Mouse (Mus musculus) CH12.LX (cell line): ENCODE measurements around the gene Trp53rka. TPM values are rescaled to one million over a fixed set of nuclear protein-coding genes. Genes with fewer than 3 reads are reported as not detected.

Experiments used
- DNase-seq: peaks from one replicate; pipeline ENCODE4 v3.0.0-alpha.2; 2013; ENCODE audit errors: extremely low read depth
- H3K27ac ChIP-seq: 2 replicates; pipeline ENCODE4 v1.5.1; 2012; ENCODE audit warnings: low read depth, mild to moderate bottlenecking, control low read depth, moderate library complexity; ENCODE audit not compliant: insufficient read depth
- H3K27me3 ChIP-seq: replicated peaks from 2 replicates; pipeline ENCODE3; 2012; ENCODE audit warnings: inconsistent platforms
- H3K36me3 ChIP-seq, 2 experiments: replicated peaks in 1 of 2; 2 replicates each; pipeline versions ENCODE3 to v1.6.1; 2012; ENCODE audit warnings: inconsistent platforms in 1 of 2, low read length in 1 of 2, mild to moderate bottlenecking in 1 of 2, mixed read lengths in 1 of 2, moderate library complexity in 1 of 2; ENCODE audit not compliant: control insufficient read depth in 1 of 2, insufficient read depth in 1 of 2
- H3K4me1 ChIP-seq, 2 experiments: 2 replicates each; pipeline ENCODE4 v1.6.1; 2012; ENCODE audit warnings: inconsistent platforms in 1 of 2, moderate library complexity in 1 of 2; ENCODE audit not compliant: insufficient read depth in 2 of 2, control insufficient read depth in 1 of 2
- H3K4me2 ChIP-seq: 2 replicates; pipeline ENCODE4 v1.6.1; 2012; ENCODE audit warnings: low read depth, mild to moderate bottlenecking, control low read depth; ENCODE audit not compliant: poor library complexity, insufficient read depth, severe bottlenecking
- H3K4me3 ChIP-seq, 3 experiments: fragments of 150-350 bp in 1 of 3; sonication (generic) in 1 of 3; replicated peaks in 1 of 3; 2 replicates each; pipeline versions ENCODE3 to v1.5.1; 2011 to 2012; ENCODE audit warnings: low read depth in 2 of 3, low read length in 2 of 3, mild to moderate bottlenecking in 2 of 3, moderate library complexity in 2 of 3, control low read depth in 1 of 3, improper control_type of control experiment in 1 of 3, inconsistent platforms in 1 of 3, mixed read lengths in 1 of 3; ENCODE audit not compliant: poor library complexity in 1 of 3
- H3K79me2 ChIP-seq: replicated peaks from 2 replicates; pipeline ENCODE4 v1.6.1; 2012; ENCODE audit warnings: mild to moderate bottlenecking, moderate library complexity; ENCODE audit not compliant: control insufficient read depth, poor library complexity, insufficient read depth, severe bottlenecking; ENCODE audit errors: extremely low read depth
- H3K9ac ChIP-seq: 2 replicates; pipeline ENCODE4 v1.6.1; 2012; ENCODE audit warnings: low read depth, mild to moderate bottlenecking, control low read depth, moderate library complexity; ENCODE audit not compliant: insufficient read depth
- H3K9me3 ChIP-seq: replicated peaks from 2 replicates; pipeline ENCODE3; 2012; ENCODE audit warnings: low read length, inconsistent platforms, mixed read lengths
- CTCF ChIP-seq, 2 experiments: IDR thresholded peaks in 1 of 2; conservative IDR thresholded peaks in 1 of 2; 2 replicates each; pipeline ENCODE4 v1.5.1; 2011 to 2012; ENCODE audit warnings: low read depth in 2 of 2, low read length in 2 of 2, improper control_type of control experiment in 1 of 2, inconsistent platforms in 1 of 2, mild to moderate bottlenecking in 1 of 2, moderate library complexity in 1 of 2
- ELF1 ChIP-seq: IDR thresholded peaks from 2 replicates; pipeline ENCODE4 v1.6.1; 2014; ENCODE audit warnings: low read depth, mild to moderate bottlenecking, inconsistent platforms, low read length, improper control_type of control experiment
- JUN ChIP-seq: IDR thresholded peaks from 2 replicates; pipeline ENCODE4 v1.6.1; 2011; ENCODE audit warnings: low read depth, mild to moderate bottlenecking, low read length, improper control_type of control experiment, moderate library complexity; ENCODE audit not compliant: insufficient read depth
- JUND ChIP-seq: conservative IDR thresholded peaks from 2 replicates; pipeline ENCODE4 v1.6.1; 2011; ENCODE audit warnings: low read depth, low read length, improper control_type of control experiment
- KAT2A ChIP-seq: IDR thresholded peaks from 2 replicates; pipeline ENCODE4 v1.6.1; 2012; ENCODE audit warnings: low read length, improper control_type of control experiment, inconsistent platforms; ENCODE audit not compliant: insufficient replicate concordance
- MAX ChIP-seq: IDR thresholded peaks from 2 replicates; pipeline ENCODE4 v1.6.1; 2011; ENCODE audit warnings: low read length, improper control_type of control experiment
- MEF2A ChIP-seq: IDR thresholded peaks from 2 replicates; pipeline ENCODE4 v1.6.1; 2014; ENCODE audit warnings: low read depth, mild to moderate bottlenecking, inconsistent platforms, low read length, improper control_type of control experiment, borderline replicate concordance
- MYC ChIP-seq: IDR thresholded peaks from 2 replicates; pipeline ENCODE4 v1.6.1; 2011; ENCODE audit warnings: low read depth, mild to moderate bottlenecking, improper control_type of control experiment, low read length
- NELFE ChIP-seq: IDR thresholded peaks from 2 replicates; pipeline ENCODE4 v1.6.1; 2011; ENCODE audit warnings: low read depth, low read length, improper control_type of control experiment
- NRF1 ChIP-seq: IDR thresholded peaks from 2 replicates; pipeline ENCODE4 v1.6.1; 2014; ENCODE audit warnings: low read depth, mild to moderate bottlenecking, inconsistent platforms, low read length, improper control_type of control experiment, moderate library complexity
- PAX5 ChIP-seq: IDR thresholded peaks from 2 replicates; pipeline ENCODE4 v1.6.1; 2012; ENCODE audit warnings: low read length, inconsistent platforms, mixed read lengths
- RAD21 ChIP-seq: IDR thresholded peaks from 2 replicates; pipeline ENCODE4 v1.6.1; 2011; ENCODE audit warnings: low read depth, mild to moderate bottlenecking, low read length, improper control_type of control experiment, moderate library complexity
- RCOR1 ChIP-seq: conservative IDR thresholded peaks from 2 replicates; pipeline ENCODE4 v1.6.1; 2012; ENCODE audit warnings: low read depth, mild to moderate bottlenecking, inconsistent platforms, low read length, improper control_type of control experiment
- SIN3A ChIP-seq: IDR thresholded peaks from 2 replicates; pipeline ENCODE4 v1.6.1; 2012; ENCODE audit warnings: low read length, improper control_type of control experiment, inconsistent platforms
- SMC3 ChIP-seq: IDR thresholded peaks from 2 replicates; pipeline ENCODE4 v1.6.1; 2011; ENCODE audit warnings: low read depth, low read length, improper control_type of control experiment
- TCF12 ChIP-seq: IDR thresholded peaks from 2 replicates; pipeline ENCODE4 v1.6.1; 2014; ENCODE audit warnings: low read depth, mild to moderate bottlenecking, inconsistent platforms, low read length, improper control_type of control experiment
- UBTF ChIP-seq: IDR thresholded peaks from 2 replicates; pipeline ENCODE4 v1.6.1; 2012; ENCODE audit warnings: low read depth, mild to moderate bottlenecking, inconsistent platforms, low read length, improper control_type of control experiment, moderate library complexity
- USF2 ChIP-seq: conservative IDR thresholded peaks from 2 replicates; pipeline ENCODE4 v1.6.1; 2011; ENCODE audit warnings: low read depth, low read length, improper control_type of control experiment
- ZKSCAN1 ChIP-seq: IDR thresholded peaks from 2 replicates; pipeline ENCODE4 v1.6.1; 2012; ENCODE audit warnings: low read depth, inconsistent platforms, low read length, improper control_type of control experiment, borderline replicate concordance
- ZNF384 ChIP-seq: IDR thresholded peaks from 2 replicates; pipeline ENCODE4 v1.6.1; 2012; ENCODE audit warnings: low read depth, low read length, improper control_type of control experiment, inconsistent platforms
- dilution Hi-C: fragments of 300-500 bp; cut with MboI; formaldehyde crosslinking; loops from 2 replicates; pipeline ENCODE4 v1.14.3; 2020; ENCODE audit warnings: low sequenced_read_pairs; ENCODE audit not compliant: extremely low pct_unique_long_range_greater_than_20kb, extremely low pct_ligation_motif_present
- in situ Hi-C: fragments of 300-500 bp; cut with MboI; formaldehyde crosslinking; loops from 3 replicates; pipeline ENCODE4 v1.14.3; 2019; ENCODE audit warnings: low sequenced_read_pairs, low pct_ligation_motif_present, low pct_unique_long_range_greater_than_20kb, mixed read lengths
- polyA plus RNA-seq: library from polyadenylated mRNA; unstranded; fragments of >175 nt; gene quantifications from 2 replicates; pipeline ENCODE4 v1.2.1, GENCODE M21; 2012; ENCODE audit warnings: low read depth; ENCODE audit not compliant: insufficient read length
- total RNA-seq, 2 experiments: library from RNA; depleted of rRNA; stranded (reverse); fragments of 300-350 nt in 1 of 2; fragments of >200 nt in 1 of 2; gene quantifications; 2 replicates each; pipeline ENCODE4 v1.2.3; 2012 to 2014

The Trp53rka gene
- total and polyA plus RNA-seq, 3 experiments: 13.0 to 17.5 (median 16.0) TPM

GRCm38 (mm10) chr2:165470167-165470566 is 23.0 kb downstream of the Trp53rka start:
- H3K27ac ChIP-seq: no peak overlapping the region
- H3K27me3 ChIP-seq: peaks cover 95% of the 10 kb centered on the region
- H3K79me2 ChIP-seq: no peaks in the 10 kb centered on the region
- peak; percentile 48 for TF ChIP-seq SMC3
- peak; percentile 15 for TF ChIP-seq RAD21
- TF ChIP-seq CTCF (conservative IDR thresholded peaks at IDR 0.05 in 1 of 2, IDR thresholded peaks at IDR 0.05 in 1 of 2; ENCODE audit: low read depth in 2 of 2, low read length in 2 of 2): peak in 1 of 2 experiments; percentile 67; a peak in 2 of 4 replicates
- no peak for TF ChIP-seq NRF1
- no peaks in the 10 kb centered on the region for H3K4me1 ChIP-seq
- no peaks in the 10 kb centered on the region for H3K9me3 ChIP-seq
- H3K4me2 ChIP-seq: no peak overlapping the region
- no peaks in the 10 kb centered on the region for H3K36me3 ChIP-seq
- in situ Hi-C loops (loop anchor here (10.0 kb wide), 1 partner anchor 105 kb away; the partner anchor contains the start of gene Zfp663), dilution Hi-C loops (no loop called here)
- H3K4me3 ChIP-seq: no peak overlapping the region
- H3K9ac ChIP-seq: no peak overlapping the region
- DNase-seq: peak; percentile 49

DNA sequence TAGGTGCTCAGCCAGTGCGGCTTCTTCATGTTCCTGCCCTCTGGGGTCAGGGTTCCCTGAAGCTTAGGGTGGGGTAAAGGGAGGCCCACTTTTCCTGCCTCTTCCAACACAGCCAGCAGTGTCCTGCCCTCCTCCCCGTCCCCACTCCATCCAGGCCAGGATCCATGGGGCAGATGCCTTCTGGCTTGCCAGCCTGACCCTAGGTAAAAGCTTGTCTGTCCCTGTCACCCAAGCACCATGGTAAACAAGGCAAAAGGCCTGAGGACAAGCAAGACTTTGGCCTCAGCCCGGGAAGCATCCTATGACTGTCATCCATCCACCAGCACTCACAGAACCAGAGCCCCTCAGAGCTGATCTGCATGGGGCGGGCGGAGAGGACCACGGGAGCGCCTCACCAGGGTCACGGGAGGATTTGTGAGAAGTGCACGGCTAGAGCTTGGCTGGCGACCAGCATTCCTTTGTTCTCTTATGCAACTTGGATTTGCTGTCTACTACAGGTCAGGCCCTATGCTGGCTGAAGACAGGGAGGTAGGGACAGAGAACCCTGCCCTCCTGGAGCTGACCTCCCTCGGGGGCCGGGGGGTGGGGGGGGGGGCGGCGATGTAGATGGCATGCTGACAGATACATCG is 25.2 kb downstream of the Trp53rka start:
- in situ Hi-C loops (no loop called here), dilution Hi-C loops (no loop called here)
- Histone ChIP-seq H3K9ac (no peak overlapping the region), H3K36me3 (no peaks in the 10 kb centered on the region), H3K9me3 (no peaks in the 10 kb centered on the region), H3K4me1 (no peaks in the 10 kb centered on the region), H3K27ac (no peak overlapping the region), H3K4me2 (no peak overlapping the region), H3K4me3 (no peak overlapping the region), H3K79me2 (no peaks in the 10 kb centered on the region), H3K27me3 (peaks cover 93% of the 10 kb centered on the region)
- TF ChIP-seq NELFE: no peak
- TF ChIP-seq ELF1: no peak
- no peak for DNase-seq

GRCm38 (mm10) chr2:165459663-165460062 is 33.5 kb downstream of the Trp53rka start:
- Histone ChIP-seq H3K9ac (no peak overlapping the region), H3K4me2 (no peak overlapping the region), H3K4me1 (no peaks in the 10 kb centered on the region), H3K9me3 (no peaks in the 10 kb centered on the region), H3K79me2 (no peaks in the 10 kb centered on the region), H3K27me3 (peaks cover 95% of the 10 kb centered on the region)
- DNase-seq: no peak
- dilution Hi-C loops (no loop called here), in situ Hi-C loops (no loop called here)
- TF ChIP-seq JUND (no peak), MAX (no peak), KAT2A (no peak), MYC (no peak), TCF12 (no peak), MEF2A (no peak), ELF1 (no peak), SIN3A (no peak), RCOR1 (no peak), RAD21 (no peak), USF2 (no peak), NRF1 (no peak), JUN (no peak), ZNF384 (no peak), ZKSCAN1 (no peak), UBTF (no peak), NELFE (no peak), PAX5 (no peak)
- TF ChIP-seq, all 38 proteins: peak for 0
- Histone ChIP-seq H3K36me3 (no peaks in the 10 kb centered on the region), H3K27ac (no peak overlapping the region), H3K4me3 (no peak overlapping the region)
